Mouse (Mus musculus): ENCODE measurements around the gene Cenpn. TPM values are rescaled to one million over a fixed set of nuclear protein-coding genes. Genes with fewer than 3 reads are reported as not detected.
A peak's percentile ranks its signal among the peaks of the same experiment; 100 is the strongest.

The Cenpn gene
- total RNA-seq, 1 experiment from 2014 or later = 35.1 TPM

- peak; percentile 61 to 69 for ATAC-seq (replicated peaks in 1 of 2; ENCODE audit: insufficient read depth in 1 of 2, low FRiP score in 2 of 2, low TSS enrichment in 1 of 2, low read depth in 1 of 2, poor library complexity in 2 of 2, severe bottlenecking in 2 of 2)
Observed at GRCm38 (mm10) chr8:116927880-116928279, 6.3 kb downstream of the Cenpn start.

- no peak for ATAC-seq (replicated peaks in 1 of 2; ENCODE audit: insufficient read depth in 1 of 2, low FRiP score in 2 of 2, low TSS enrichment in 1 of 2, low read depth in 1 of 2, poor library complexity in 2 of 2, severe bottlenecking in 2 of 2)
Observed at GRCm38 (mm10) chr8:116928588-116928987, 7.1 kb downstream of the Cenpn start.

- no peak for ATAC-seq (replicated peaks in 1 of 2; ENCODE audit: insufficient read depth in 1 of 2, low FRiP score in 2 of 2, low TSS enrichment in 1 of 2, low read depth in 1 of 2, poor library complexity in 2 of 2, severe bottlenecking in 2 of 2)
Observed at GRCm38 (mm10) chr8:116934976-116935375, 13.4 kb downstream of the Cenpn start.

GRCm38 (mm10) chr8:116935506-116935905 is 14.0 kb downstream of the Cenpn start:
- ATAC-seq (replicated peaks in 1 of 2; ENCODE audit: insufficient read depth in 1 of 2, low FRiP score in 2 of 2, low TSS enrichment in 1 of 2, low read depth in 1 of 2, poor library complexity in 2 of 2, severe bottlenecking in 2 of 2) = no peak

GRCm38 (mm10) chr8:116942284-116943058 is 20.9 kb downstream of the Cenpn start:
- no peak for ATAC-seq (replicated peaks in 1 of 2; ENCODE audit: insufficient read depth in 1 of 2, low FRiP score in 2 of 2, low TSS enrichment in 1 of 2, low read depth in 1 of 2, poor library complexity in 2 of 2, severe bottlenecking in 2 of 2)

- ATAC-seq (replicated peaks in 1 of 2; ENCODE audit: insufficient read depth in 1 of 2, low FRiP score in 2 of 2, low TSS enrichment in 1 of 2, low read depth in 1 of 2, poor library complexity in 2 of 2, severe bottlenecking in 2 of 2) = peak; percentile 34 to 58; a peak in 2 of 4 replicates
Observed at GRCm38 (mm10) chr8:116943161-116943554, 21.6 kb downstream of the Cenpn start, which contains the start of gene Atmin. TSS of gene Atmin (plus strand) at chr8:116943393.

GRCm38 (mm10) chr8:116943555-116944384 is 22.2 kb downstream of the Cenpn start:
- peak; percentile 24 to 30 for ATAC-seq (replicated peaks in 1 of 2; ENCODE audit: insufficient read depth in 1 of 2, low FRiP score in 2 of 2, low TSS enrichment in 1 of 2, low read depth in 1 of 2, poor library complexity in 2 of 2, severe bottlenecking in 2 of 2)

GRCm38 (mm10) chr8:116944385-116944696 is 22.8 kb downstream of the Cenpn start:
- no peak; a peak in 1 of 4 replicates for ATAC-seq (replicated peaks in 1 of 2; ENCODE audit: insufficient read depth in 1 of 2, low FRiP score in 2 of 2, low TSS enrichment in 1 of 2, low read depth in 1 of 2, poor library complexity in 2 of 2, severe bottlenecking in 2 of 2)

- no peak for ATAC-seq (replicated peaks in 1 of 2; ENCODE audit: insufficient read depth in 1 of 2, low FRiP score in 2 of 2, low TSS enrichment in 1 of 2, low read depth in 1 of 2, poor library complexity in 2 of 2, severe bottlenecking in 2 of 2)
Observed at GRCm38 (mm10) chr8:116945169-116945910, 23.8 kb downstream of the Cenpn start.

GRCm38 (mm10) chr8:116946268-116946838 is 24.8 kb downstream of the Cenpn start:
- ATAC-seq (replicated peaks in 1 of 2; ENCODE audit: insufficient read depth in 1 of 2, low FRiP score in 2 of 2, low TSS enrichment in 1 of 2, low read depth in 1 of 2, poor library complexity in 2 of 2, severe bottlenecking in 2 of 2) = peak; percentile 17 to 27; a peak in 3 of 4 replicates

GRCm38 (mm10) chr8:116946851-116947250 is 25.3 kb downstream of the Cenpn start:
- no peak for ATAC-seq (replicated peaks in 1 of 2; ENCODE audit: insufficient read depth in 1 of 2, low FRiP score in 2 of 2, low TSS enrichment in 1 of 2, low read depth in 1 of 2, poor library complexity in 2 of 2, severe bottlenecking in 2 of 2)

- ATAC-seq (replicated peaks in 1 of 2; ENCODE audit: insufficient read depth in 1 of 2, low FRiP score in 2 of 2, low TSS enrichment in 1 of 2, low read depth in 1 of 2, poor library complexity in 2 of 2, severe bottlenecking in 2 of 2) = no peak
Observed at GRCm38 (mm10) chr8:116947589-116947988, 26.1 kb downstream of the Cenpn start.

GRCm38 (mm10) chr8:116951369-116951768 is 29.8 kb downstream of the Cenpn start:
- ATAC-seq (replicated peaks in 1 of 2; ENCODE audit: insufficient read depth in 1 of 2, low FRiP score in 2 of 2, low TSS enrichment in 1 of 2, low read depth in 1 of 2, poor library complexity in 2 of 2, severe bottlenecking in 2 of 2) = no peak

- ATAC-seq (replicated peaks in 1 of 2; ENCODE audit: insufficient read depth in 1 of 2, low FRiP score in 2 of 2, low TSS enrichment in 1 of 2, low read depth in 1 of 2, poor library complexity in 2 of 2, severe bottlenecking in 2 of 2) = no peak
Observed at GRCm38 (mm10) chr8:116951778-116952177, 30.2 kb downstream of the Cenpn start.

GRCm38 (mm10) chr8:116952428-116952827 is 30.9 kb downstream of the Cenpn start:
- ATAC-seq (replicated peaks in 1 of 2; ENCODE audit: insufficient read depth in 1 of 2, low FRiP score in 2 of 2, low TSS enrichment in 1 of 2, low read depth in 1 of 2, poor library complexity in 2 of 2, severe bottlenecking in 2 of 2) = 0 out of 4 replicates have a peak, but pooled peaks of 1 of the 2 experiments have one; percentile 17

GRCm38 (mm10) chr8:116954415-116954814 is 32.9 kb downstream of the Cenpn start:
- ATAC-seq (replicated peaks in 1 of 2; ENCODE audit: insufficient read depth in 1 of 2, low FRiP score in 2 of 2, low TSS enrichment in 1 of 2, low read depth in 1 of 2, poor library complexity in 2 of 2, severe bottlenecking in 2 of 2) = no peak

- no peak for ATAC-seq (replicated peaks in 1 of 2; ENCODE audit: insufficient read depth in 1 of 2, low FRiP score in 2 of 2, low TSS enrichment in 1 of 2, low read depth in 1 of 2, poor library complexity in 2 of 2, severe bottlenecking in 2 of 2)
Observed at GRCm38 (mm10) chr8:116969531-116969930, 48.0 kb downstream of the Cenpn start.

All from hematopoietic stem cell, adult 5-6 weeks (primary cell).